Mouse (Mus musculus) thymus, adult 2 months (tissue): ENCODE results near the gene Eomes.

ENCODE experiments used
- CTCF ChIP-seq: fragments of 200-500 bp; IDR thresholded peaks from 2 replicates; pipeline ENCODE4 v1.5.1; 2012; ENCODE audit warnings: mild to moderate bottlenecking, control low read depth, low read length, moderate library complexity, borderline replicate concordance; ENCODE audit not compliant: control insufficient read depth, poor library complexity, insufficient read depth; ENCODE audit errors: extremely low read depth
- POLR2A ChIP-seq: fragments of 200-500 bp; IDR thresholded peaks from 2 replicates; pipeline ENCODE4 v1.6.1; 2012; ENCODE audit warnings: mild to moderate bottlenecking, low read length, control low read depth, moderate library complexity; ENCODE audit not compliant: control insufficient read depth, poor library complexity, insufficient read depth; ENCODE audit errors: extremely low read depth

DNA sequence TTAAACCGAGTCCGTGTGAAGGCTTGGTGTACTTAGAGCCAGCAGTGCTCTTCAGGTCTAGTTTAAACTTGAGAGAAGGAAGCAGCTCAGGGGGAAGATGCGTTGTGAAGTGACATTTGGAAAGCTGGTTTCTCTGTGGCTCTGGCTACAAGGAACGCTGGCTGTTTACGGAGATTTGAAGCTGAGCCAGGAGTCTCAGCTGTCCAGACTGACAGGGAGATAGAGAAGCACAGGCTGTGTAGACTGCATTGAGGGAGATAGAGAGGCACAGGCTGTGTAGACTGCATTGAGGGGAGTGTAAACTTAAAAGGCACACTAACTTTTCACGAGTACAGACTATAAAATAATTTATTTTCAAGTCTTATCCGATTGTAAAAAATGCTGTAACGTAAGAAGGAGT lies 42.0 kb downstream of the Eomes start:
- TF ChIP-seq CTCF: no peak
- TF ChIP-seq POLR2A: no peak
